Mouse (Mus musculus) midbrain, embryonic 15.5 days (tissue): ENCODE data around the gene Fpr2. TPM values are rescaled to one million over a fixed set of nuclear protein-coding genes. Genes with fewer than 3 reads are reported as not detected.
"Not testable (repeated sequence)": the region's sequence is repeated elsewhere in the genome, so short reads cannot be mapped to it uniquely, and the experiment has no call there.

Experiments
- ATAC-seq: fragments of 200-750 bp; cut with Nextera tagmentation; replicated peaks from 2 replicates; pipeline ENCODE4 v1.8.0; 2017; ENCODE audit warnings: moderate TSS enrichment
- H3K27ac ChIP-seq: fragments of 300-500 bp; sonication (generic); 2 replicates; pipeline ENCODE4 v1.5.1; 2015; ENCODE audit warnings: mild to moderate bottlenecking, inconsistent platforms
- H3K27me3 ChIP-seq: fragments of 300-500 bp; sonication (generic); replicated peaks from 2 replicates; pipeline ENCODE4 v1.6.1; 2015; ENCODE audit warnings: inconsistent platforms
- H3K36me3 ChIP-seq: fragments of 300-500 bp; sonication (generic); replicated peaks from 2 replicates; pipeline ENCODE4 v1.6.1; 2015; ENCODE audit warnings: inconsistent platforms
- H3K4me1 ChIP-seq: fragments of 300-500 bp; sonication (generic); 2 replicates; pipeline ENCODE4 v1.6.1; 2015; ENCODE audit warnings: inconsistent platforms
- H3K4me2 ChIP-seq: fragments of 300-500 bp; sonication (generic); 2 replicates; pipeline ENCODE4 v1.6.1; 2015; ENCODE audit warnings: inconsistent platforms, mild to moderate bottlenecking, moderate library complexity
- H3K4me3 ChIP-seq: fragments of 300-500 bp; sonication (generic); 2 replicates; pipeline ENCODE4 v1.5.1; 2015; ENCODE audit warnings: mild to moderate bottlenecking, inconsistent platforms
- H3K9ac ChIP-seq: fragments of 300-500 bp; sonication (generic); 2 replicates; pipeline ENCODE4 v1.6.1; 2015; ENCODE audit warnings: mild to moderate bottlenecking, inconsistent platforms
- H3K9me3 ChIP-seq: fragments of 300-500 bp; sonication (generic); 2 replicates; pipeline ENCODE4 v1.6.1; 2016; ENCODE audit warnings: inconsistent platforms
- WGBS: fragments of 180-500 bp; shearing (Covaris S2); methylation state at CpG from one replicate; pipeline ENCODE4 v1.1.7; 2015; ENCODE audit warnings: mixed read lengths; 5-methylcytosine and 5-hydroxymethylcytosine counted together
- polyA plus RNA-seq: library from polyadenylated mRNA; unstranded; fragments of >200 nt; fragmentation: Nextera tagmentation; extraction: Ambion mirVana; gene quantifications from 2 replicates; pipeline ENCODE4 v1.2.1, GENCODE M21; 2015

Gene Fpr2
- not detected in 2 replicates for polyA plus RNA-seq

DNA sequence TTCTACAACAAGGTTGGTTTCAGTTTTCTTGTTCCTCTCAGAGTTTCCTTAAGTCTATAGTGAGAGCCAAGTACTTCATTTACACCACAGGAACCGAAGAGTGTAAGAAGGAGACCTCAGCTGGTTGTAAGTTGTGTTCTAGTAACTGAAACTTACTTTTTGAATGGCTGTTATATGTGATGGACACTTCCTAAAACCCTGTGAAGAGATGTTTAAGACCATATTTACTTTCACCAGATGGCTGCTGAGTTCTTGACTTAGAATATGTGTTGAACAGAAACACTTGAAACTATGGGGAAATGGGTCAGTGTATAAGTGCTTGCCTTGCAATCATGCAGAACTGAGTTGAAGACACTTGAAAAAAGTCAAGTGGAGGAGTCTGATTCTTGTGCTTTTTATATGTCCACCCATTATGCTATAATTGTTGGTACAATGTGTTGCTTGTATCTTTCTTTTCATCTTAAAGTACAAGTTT is at the start of gene Fpr2, which contains the start of gene Fpr3:
TSS of gene Fpr2 (plus strand) at position 51 of the 475 bp plus-strand sequence.
TSS of gene Fpr3 (plus strand) at position 79 of the 475 bp plus-strand sequence.
- Histone ChIP-seq H3K9ac (no peak within 1 kb of the TSS), H3K9me3 (no peaks in the 10 kb centered on the region), H3K36me3 (no peaks in the 10 kb centered on the region), H3K27ac (no peak within 1 kb of the TSS), H3K4me2 (no peak within 1 kb of the TSS), H3K27me3 (no peaks in the 10 kb centered on the region), H3K4me3 (no peak within 1 kb of the TSS), H3K4me1 (no peaks in the 10 kb centered on the region)
- 52% methylated on average over 1 of the region's 1 CpGs for WGBS
- ATAC-seq = no peak

DNA sequence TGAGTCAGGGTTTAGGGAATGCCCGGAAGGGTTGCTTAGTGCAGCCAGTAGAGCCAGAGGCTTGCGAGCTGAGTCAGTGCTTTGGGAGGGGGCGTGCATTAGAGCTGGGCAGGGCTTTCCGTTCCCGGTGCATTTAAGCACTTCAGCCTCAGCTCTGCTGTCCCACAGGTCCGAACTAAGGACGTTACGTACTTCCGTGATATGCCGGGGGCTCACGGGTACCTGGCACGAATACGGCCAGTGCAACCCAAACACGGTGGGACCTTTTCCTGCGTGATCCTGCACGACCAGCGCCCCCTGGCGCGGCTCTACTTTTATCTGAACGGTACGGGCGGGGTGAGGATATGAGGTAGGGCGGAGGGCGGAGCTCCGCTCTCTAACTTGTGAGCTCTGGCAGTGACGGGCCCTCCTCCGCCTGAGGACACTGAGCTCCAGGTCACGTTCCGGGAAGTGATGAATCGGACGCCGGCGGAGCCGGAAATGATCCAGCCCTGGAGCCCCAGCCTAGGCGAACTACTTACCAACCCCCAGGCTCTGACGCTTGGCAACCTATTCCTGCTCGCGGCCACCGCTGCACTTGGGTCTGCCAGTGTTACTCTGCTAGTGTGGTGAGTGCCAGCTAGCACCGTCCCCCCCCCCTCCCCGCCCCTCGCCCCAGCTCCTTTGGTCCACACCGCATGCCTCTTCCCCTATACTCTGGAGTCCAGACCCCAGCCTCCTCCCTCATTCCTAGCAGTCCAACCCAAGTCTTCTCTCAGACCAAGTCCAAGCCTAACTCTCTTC is 49.5 kb upstream of the Fpr2 start:
- H3K27ac ChIP-seq = peak overlapping the region; percentile 85
- no peaks in the 10 kb centered on the region for H3K9me3 ChIP-seq
- H3K4me1 ChIP-seq = peaks cover 51% of the 10 kb centered on the region
- H3K4me3 ChIP-seq = peak overlapping the region; percentile 45
- ATAC-seq = peak; percentile 97
- under 1% methylated on average over 42 of the region's 43 CpGs for WGBS
- H3K4me2 ChIP-seq = peak overlapping the region; percentile 58
- peaks cover under 1% of the 10 kb centered on the region; the same call in 1 of the 2 replicates for H3K36me3 ChIP-seq
- H3K9ac ChIP-seq = peak overlapping the region; percentile 49
- H3K27me3 ChIP-seq = no peaks in the 10 kb centered on the region

DNA sequence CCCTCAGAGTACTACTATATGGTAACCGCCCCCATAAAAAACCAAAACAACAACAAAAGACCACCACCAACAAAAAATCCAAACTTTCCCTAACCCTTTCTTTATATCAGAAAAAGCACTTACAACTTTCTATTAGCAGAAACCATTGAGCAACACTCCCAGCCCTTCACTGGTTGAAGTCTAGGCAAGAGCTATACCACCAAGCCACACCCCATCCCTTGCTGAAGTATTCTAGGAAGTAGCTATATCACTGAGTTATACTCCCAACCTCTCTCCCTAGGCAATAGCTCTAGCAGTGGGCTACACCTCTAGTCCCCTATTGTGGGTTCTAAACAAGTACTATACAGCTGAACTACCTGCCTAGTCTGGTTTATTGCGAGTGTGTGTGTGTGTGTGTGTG is 48.3 kb upstream of the Fpr2 start:
- H3K4me1 ChIP-seq = peaks cover 39% of the 10 kb centered on the region
- H3K27ac ChIP-seq = no peak overlapping the region
- no peak overlapping the region for H3K9ac ChIP-seq
- no peaks in the 10 kb centered on the region for H3K27me3 ChIP-seq
- H3K36me3 ChIP-seq = no peaks in the 10 kb centered on the region
- WGBS = 93% methylated on average over 2 of the region's 2 CpGs
- H3K9me3 ChIP-seq = no peaks in the 10 kb centered on the region
- no peak overlapping the region; the same call in 1 of the 2 replicates for H3K4me3 ChIP-seq
- peak overlapping the region; percentile 58 for H3K4me2 ChIP-seq
- ATAC-seq = no peak

DNA sequence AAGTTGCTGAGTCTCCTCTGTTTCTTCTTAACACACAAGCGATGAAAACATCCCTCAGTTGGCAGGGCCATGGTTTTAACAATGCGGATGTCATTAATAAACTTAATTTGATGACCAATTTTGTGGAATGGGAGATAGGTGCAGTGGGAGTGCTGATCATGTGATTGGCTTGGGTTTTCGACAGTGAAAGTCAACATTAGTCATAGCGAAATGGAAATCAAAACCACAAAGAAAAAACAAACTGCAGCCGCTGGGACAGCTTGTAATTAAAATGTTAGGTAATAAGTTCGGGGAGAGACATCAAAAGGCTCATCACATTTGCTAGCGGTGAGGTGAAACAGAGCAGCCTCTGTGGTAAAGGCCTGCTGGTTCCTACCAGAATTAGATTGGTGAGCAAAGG is 46.8 kb upstream of the Fpr2 start:
- Histone ChIP-seq H3K4me2 (no peak overlapping the region), H3K4me1 (peaks cover 27% of the 10 kb centered on the region), H3K36me3 (no peaks in the 10 kb centered on the region), H3K27me3 (no peaks in the 10 kb centered on the region), H3K27ac (no peak overlapping the region), H3K9me3 (no peaks in the 10 kb centered on the region), H3K9ac (no peak overlapping the region), H3K4me3 (no peak overlapping the region)
- 87% methylated on average over 7 of the region's 7 CpGs for WGBS
- no peak for ATAC-seq

DNA sequence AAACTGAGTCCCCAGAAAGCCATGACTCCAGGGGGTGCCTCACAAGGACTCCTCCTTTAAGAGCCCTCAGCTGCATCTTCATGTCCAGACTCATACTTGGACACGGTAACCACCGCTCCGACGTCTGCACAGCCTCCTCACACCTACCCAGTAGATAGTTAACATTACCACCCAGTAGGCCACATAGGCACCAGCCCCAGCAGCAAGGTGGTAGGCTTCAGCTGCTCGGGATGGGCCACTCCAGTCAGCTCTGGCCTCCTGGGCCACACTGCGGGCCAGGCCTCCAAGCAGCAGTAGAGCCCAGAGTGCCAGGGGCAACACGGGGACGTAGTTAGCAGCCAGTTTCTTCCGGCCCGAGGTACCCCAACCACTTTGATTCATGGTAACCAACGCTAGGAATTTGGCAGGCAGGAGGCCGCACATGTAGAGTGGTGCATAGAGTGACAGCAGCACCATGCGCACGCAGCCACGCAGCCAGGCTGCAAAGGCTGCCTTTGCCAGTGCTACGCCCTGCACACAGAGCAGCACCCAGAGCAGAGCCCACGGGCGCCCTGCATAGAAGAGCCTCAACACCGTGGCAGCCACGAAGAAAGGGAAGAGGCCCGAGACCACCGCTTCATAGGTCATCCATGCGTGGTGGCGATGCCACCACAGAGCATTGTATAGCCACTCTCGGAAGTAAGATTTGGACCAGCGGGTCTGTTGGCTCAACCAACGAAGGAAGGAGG is 43.9 kb upstream of the Fpr2 start:
- Histone ChIP-seq H3K36me3 (no peaks in the 10 kb centered on the region), H3K9ac (no peak overlapping the region), H3K9me3 (no peaks in the 10 kb centered on the region), H3K4me3 (no peak overlapping the region), H3K27ac (no peak overlapping the region), H3K4me2 (no peak overlapping the region), H3K27me3 (no peaks in the 10 kb centered on the region), H3K4me1 (peaks cover 10% of the 10 kb centered on the region)
- peak; percentile 52 for ATAC-seq
- 77% methylated on average over 27 of the region's 27 CpGs for WGBS

DNA sequence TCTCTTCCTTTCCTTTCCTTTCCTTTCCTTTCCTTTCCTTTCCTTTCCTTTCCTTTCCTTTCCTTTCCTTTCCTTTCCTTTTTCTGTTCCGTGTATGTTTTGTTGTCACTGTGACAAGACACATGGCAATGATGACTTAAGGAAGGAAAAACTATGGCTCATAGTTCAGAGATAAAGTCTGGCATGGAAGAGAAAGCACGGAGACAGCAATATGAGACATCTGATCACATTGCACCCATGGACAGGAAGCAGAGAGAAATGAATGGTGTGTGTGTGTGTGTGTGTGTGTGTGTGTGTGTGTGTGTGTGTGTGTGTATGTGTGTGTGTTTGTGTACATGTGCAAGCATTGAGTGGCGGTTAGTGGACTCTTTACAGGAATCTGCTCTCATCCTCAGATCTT is 43.0 kb upstream of the Fpr2 start:
- not testable (repeated sequence) for ATAC-seq, H3K27me3 ChIP-seq, H3K4me2 ChIP-seq, H3K4me3 ChIP-seq, H3K4me1 ChIP-seq, H3K36me3 ChIP-seq, H3K9me3 ChIP-seq, H3K9ac ChIP-seq, H3K27ac ChIP-seq
- WGBS = 90% methylated on average over 3 of the region's 3 CpGs

DNA sequence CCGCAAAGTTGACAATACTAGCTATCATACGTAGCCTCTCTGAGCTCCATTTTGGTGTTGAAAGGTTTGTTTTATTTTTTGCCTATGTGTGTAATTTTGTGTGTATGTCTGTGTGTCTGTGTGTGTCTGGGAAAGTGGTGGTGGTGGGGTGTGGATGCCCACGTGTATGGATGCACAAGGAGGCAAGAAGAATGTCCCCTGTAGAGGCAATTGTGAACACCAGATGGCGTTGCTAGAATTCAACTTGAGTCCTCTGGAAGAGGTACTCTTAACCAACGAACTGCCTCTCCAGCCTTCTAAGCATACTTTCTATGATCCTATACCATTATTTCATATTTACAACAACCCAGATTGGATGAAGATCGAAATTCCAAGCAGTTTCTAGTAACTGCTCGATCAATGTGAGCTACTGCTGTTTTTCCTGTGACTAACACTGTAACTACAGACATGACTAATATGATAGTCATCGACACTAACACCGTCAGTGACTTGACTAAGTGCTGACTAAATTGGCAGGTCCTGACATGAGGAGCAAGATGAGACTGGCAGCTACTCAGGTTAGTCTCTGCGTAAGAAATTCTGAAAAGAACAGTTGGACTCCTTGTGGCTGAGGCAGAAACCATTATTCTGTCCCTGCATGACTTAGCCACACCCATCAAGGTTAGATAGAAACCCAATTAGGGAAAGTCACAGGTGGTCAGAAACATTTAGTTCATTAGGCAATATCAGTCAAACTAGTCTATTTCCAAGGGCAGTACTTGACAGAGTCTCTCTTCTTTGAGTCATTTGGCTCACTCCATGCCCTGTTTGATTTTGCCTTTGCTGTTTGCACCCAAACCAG is 42.2 kb upstream of the Fpr2 start:
- WGBS = 71% methylated on average over 10 of the region's 10 CpGs
- H3K4me3 ChIP-seq = no peak overlapping the region
- no peak for ATAC-seq
- no peaks in the 10 kb centered on the region for H3K4me1 ChIP-seq
- H3K4me2 ChIP-seq = no peak overlapping the region
- no peaks in the 10 kb centered on the region for H3K9me3 ChIP-seq
- H3K27ac ChIP-seq = no peak overlapping the region
- H3K9ac ChIP-seq = no peak overlapping the region
- H3K36me3 ChIP-seq = no peaks in the 10 kb centered on the region
- no peaks in the 10 kb centered on the region for H3K27me3 ChIP-seq

DNA sequence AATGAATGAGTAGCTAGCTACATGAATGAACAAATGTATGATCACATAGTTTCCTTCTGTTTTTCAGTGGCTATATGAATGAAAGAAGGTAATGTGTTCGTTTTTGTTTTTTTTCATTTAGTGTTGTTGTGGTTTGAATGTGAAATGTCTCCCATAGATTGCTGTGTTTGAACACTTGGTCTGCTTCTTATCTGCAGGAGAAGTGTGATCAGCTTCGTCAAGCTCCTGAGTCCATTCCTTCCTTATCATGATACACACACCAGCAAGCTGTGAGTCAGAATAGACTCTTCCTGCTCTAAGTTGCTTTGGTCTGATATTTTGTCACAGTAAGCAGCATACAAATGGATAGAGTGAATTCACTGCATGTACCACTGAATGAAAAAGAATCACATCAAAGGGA is 38.6 kb upstream of the Fpr2 start:
- 79% methylated on average over 2 of the region's 2 CpGs for WGBS
- ATAC-seq = no peak
- Histone ChIP-seq H3K36me3 (no peaks in the 10 kb centered on the region), H3K9ac (no peak overlapping the region), H3K27ac (no peak overlapping the region), H3K27me3 (no peaks in the 10 kb centered on the region), H3K9me3 (no peaks in the 10 kb centered on the region), H3K4me3 (no peak overlapping the region), H3K4me2 (no peak overlapping the region), H3K4me1 (no peaks in the 10 kb centered on the region)

DNA sequence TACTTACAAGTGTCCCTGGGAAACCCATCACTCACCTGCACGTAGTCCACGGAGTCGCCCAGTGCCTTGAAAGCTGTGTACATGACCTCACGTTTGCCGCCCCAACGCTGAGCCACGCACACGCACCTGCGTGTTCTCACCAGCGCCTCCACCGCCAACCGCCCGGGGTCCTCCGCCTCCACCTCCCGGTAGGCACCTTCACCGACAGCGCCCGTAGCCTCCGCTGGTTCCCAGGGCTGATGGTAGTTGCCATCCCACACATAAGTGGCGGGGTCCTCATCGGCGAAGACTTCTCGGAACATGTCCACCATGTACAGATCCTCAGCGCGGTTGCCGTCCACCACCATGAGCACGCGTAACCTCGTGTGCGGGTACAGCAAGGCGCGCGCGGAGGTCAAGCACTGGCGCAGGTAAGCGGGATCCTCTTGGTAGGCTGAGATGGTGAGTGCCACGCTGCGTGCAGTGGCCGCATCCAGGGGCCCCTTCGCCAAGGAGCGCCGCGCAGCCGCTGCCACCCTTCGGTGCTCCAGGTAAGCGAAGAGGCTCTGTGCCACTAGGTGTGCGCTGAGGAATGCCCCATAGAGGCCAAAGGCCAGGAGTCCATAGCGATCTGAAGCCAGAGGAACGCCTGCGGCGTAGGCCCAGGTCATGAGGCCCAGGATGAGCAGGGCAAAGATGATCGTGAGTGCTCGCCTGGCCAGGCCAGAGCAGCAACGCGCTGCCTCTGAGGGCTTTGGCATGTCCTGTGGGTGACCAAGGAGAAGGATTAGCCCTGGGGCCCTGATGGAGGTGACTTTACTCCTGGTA is 37.5 kb upstream of the Fpr2 start:
- no peaks in the 10 kb centered on the region for H3K9me3 ChIP-seq
- H3K9ac ChIP-seq = no peak overlapping the region
- H3K27ac ChIP-seq = no peak overlapping the region
- no peaks in the 10 kb centered on the region for H3K27me3 ChIP-seq
- ATAC-seq = peak; percentile 59
- no peaks in the 10 kb centered on the region for H3K36me3 ChIP-seq
- no peaks in the 10 kb centered on the region for H3K4me1 ChIP-seq
- 24% methylated on average over 55 of the region's 55 CpGs for WGBS
- peak overlapping the region; percentile 31 for H3K4me3 ChIP-seq
- peak overlapping the region; percentile 44 for H3K4me2 ChIP-seq

DNA sequence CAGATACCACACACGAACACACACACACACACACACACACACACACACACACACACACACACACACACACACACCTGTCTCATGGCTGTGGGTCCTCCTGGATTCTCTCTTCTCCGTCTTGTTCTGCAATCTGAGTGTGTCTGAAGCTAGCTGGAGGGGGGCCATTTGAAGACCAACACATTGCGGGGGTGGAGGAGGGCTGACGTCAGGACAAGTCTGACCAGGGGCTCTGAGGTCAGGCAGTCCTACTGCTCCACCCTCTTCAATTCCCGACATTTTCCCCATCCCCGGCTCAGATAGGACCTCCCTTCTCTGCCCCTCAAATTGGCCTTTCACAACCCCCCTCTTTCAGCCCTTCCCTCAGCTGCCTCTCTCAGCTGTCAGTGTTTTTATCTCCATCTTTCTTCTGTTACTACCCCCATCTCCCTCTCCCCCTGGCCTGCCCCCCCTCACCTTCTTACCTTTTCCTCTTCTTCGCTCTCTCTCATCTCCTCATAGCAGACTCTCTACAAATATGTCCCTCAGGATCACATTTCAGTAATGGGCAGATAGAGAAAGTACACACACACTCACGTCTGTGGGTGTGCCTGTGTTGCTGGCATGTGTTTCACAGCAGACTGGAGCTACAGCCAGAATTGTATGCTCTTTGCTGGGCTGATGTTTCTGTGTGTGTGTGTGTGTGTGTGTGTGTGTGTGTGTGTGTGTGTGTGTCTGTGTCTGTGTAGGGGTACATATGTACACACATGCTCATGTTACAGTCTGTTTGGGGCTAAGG is 32.4 kb upstream of the Fpr2 start, which contains the start of gene Has1:
TSS of gene Has1 (minus strand) at position 142 of the 775 bp plus-strand sequence.
- Histone ChIP-seq H3K9me3 (no peaks in the 10 kb centered on the region), H3K4me2 (no peak within 1 kb of the TSS), H3K9ac (no peak within 1 kb of the TSS), H3K27ac (no peak within 1 kb of the TSS), H3K27me3 (no peaks in the 10 kb centered on the region), H3K36me3 (no peaks in the 10 kb centered on the region), H3K4me1 (no peaks in the 10 kb centered on the region), H3K4me3 (no peak within 1 kb of the TSS)
- ATAC-seq = no peak
- WGBS = 68% methylated on average over 8 of the region's 8 CpGs

DNA sequence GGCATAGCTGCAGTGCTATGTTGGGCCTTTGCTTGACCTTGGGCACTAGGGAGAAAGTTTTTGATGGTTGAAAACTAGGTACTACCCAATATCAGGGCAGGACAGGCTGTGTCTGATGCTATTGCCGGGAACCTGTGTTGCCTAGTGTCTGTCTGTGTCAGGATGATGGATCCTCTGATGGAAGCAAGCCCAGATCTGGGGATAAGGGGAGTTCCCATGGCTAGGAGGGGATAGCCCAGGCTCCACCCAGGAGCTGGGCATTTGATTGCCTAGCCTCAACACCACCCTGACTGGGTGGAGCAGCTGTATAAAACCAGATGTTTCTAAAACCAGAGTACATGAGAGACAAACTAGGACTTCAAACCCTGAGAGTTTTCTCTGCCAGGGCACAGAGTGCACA is 31.0 kb upstream of the Fpr2 start:
- WGBS = 81% methylated on average over 1 of the region's 1 CpGs
- ATAC-seq = no peak
- Histone ChIP-seq H3K27me3 (no peaks in the 10 kb centered on the region), H3K9me3 (no peaks in the 10 kb centered on the region), H3K4me3 (no peak overlapping the region), H3K4me1 (no peaks in the 10 kb centered on the region), H3K4me2 (no peak overlapping the region), H3K36me3 (no peaks in the 10 kb centered on the region), H3K27ac (no peak overlapping the region), H3K9ac (no peak overlapping the region)
